Mouse (Mus musculus): ENCODE data around the gene Ldhc.
"Not testable (repeated sequence)": the region's sequence is repeated elsewhere in the genome, so short reads cannot be mapped to it uniquely, and the experiment has no call there.

The Ldhc gene

GRCm38 (mm10) chr7:46860996-46861395 is at the start of gene Ldhc:
Ldhc (plus strand) TSS chr7:46861203.
- no peak for DNase-seq

DNA sequence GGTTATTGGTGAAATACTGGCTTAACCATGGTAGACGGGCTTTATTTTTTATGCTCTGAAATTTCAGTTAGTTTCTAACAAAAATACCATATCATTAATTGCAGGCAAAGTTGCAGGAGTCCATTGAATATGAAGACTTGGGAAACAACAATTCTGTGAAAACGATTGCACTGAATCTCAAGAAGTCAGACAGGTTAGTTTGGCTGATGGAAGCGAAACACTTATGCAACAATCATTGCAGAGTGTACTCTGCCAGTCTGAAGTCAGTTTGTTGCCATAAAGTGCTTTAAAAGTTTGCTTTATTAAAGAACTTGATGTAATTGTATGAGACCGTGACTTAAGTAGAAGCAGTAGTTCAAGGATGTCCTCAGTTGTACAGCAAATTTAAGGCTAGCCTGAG is 47.0 kb upstream of the Ldhc start:
- no peak for DNase-seq

- not testable (repeated sequence) for DNase-seq
These were observed 39.9 kb upstream of the Ldhc start for GRCm38 (mm10) chr7:46820876-46821632.

DNA sequence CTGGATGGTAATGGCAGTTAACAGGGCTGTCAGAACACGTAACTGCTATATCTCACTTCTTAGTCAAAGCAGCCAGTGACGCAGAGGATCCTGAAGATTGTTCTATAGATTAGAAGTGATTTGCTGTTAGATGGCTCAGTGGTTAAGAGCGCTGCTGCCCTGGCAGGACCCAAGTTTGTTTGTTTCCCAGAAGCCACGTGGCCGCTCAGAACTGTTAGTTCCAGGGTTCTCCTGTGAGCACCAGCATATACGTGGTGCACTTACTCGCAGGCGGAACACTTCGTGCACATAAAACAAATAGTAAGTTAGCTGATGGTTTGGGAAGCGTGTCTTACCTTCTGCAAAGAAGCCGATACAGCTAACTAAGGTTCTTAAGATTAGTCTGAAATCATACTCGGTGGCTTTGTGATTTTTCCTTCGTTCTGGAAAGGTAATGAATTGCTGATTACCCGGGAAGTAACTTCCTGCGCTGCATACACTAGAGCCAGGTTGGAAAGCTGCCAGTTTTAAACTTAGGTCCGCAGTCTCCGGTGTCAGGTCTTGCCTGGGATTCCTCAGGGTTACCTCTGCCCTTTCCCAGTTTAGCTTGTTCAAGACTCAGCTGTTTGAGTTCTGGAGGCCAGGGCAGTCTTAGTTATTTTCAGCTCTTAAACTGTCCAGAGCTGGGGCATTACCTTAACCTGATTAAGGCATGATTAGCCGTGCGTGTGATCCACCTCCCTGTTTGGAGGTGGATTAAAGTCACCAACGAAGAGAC is 33.8 kb upstream of the Ldhc start:
- DNase-seq = no peak

- no peak for DNase-seq
These were observed 33.2 kb upstream of the Ldhc start for GRCm38 (mm10) chr7:46827803-46828184.

DNA sequence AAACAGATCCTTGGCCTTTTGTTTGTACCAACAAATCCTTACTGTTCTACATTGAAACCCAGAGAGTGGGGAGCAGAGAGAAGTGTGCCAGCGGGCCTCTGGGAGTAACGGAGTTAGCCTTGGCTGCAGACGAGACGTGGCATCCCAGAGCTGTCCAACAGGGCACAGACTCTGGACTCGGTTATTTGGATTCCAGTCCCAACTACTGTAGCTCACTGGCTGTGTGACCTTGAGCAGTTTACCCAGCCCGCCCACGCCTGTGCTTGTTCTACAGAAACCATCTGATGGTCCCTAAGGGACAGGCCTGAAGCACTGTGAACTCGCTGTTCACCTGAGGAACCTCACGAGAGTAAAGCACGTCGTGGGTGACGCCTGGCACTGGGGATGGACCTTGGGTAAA is 31.1 kb upstream of the Ldhc start:
- no peak for DNase-seq

- peak; percentile 71 to 79 for DNase-seq
These were observed 30.0 kb upstream of the Ldhc start for GRCm38 (mm10) chr7:46830799-46831590.

- no peak for DNase-seq
These were observed 29.3 kb upstream of the Ldhc start for GRCm38 (mm10) chr7:46831693-46832092.

- DNase-seq = not testable (repeated sequence)
These were observed 28.7 kb upstream of the Ldhc start for GRCm38 (mm10) chr7:46832112-46832810.

GRCm38 (mm10) chr7:46833266-46833665 is 27.7 kb upstream of the Ldhc start:
- DNase-seq = peak; percentile 58 to 73

GRCm38 (mm10) chr7:46833670-46834255 is 27.2 kb upstream of the Ldhc start:
- DNase-seq = no peak

GRCm38 (mm10) chr7:46834994-46835610 is 25.9 kb upstream of the Ldhc start:
- DNase-seq = no peak

GRCm38 (mm10) chr7:46836357-46836756 is 24.6 kb upstream of the Ldhc start:
- no peak for DNase-seq

DNA sequence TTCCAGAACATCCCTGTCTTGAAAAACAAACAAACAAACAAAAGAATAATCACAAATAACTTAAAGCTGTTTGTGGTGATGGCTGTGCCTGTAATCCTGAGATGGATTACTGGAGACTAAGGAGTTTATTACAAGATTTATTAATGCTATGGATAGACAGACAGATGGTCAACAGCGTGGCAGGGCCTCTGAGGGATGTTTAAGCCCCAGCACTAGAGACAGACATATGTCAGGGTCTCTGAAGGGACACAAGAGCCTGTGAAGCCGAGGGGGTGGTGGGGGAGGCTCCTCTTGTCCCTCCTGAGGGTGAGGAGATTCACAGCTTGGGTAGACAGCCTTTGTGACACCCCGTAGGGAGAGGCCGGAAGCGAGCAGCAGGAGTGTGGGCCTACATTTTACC is 23.9 kb upstream of the Ldhc start:
- no peak for DNase-seq

- peak; percentile 50 to 66 for DNase-seq
These were observed 22.8 kb upstream of the Ldhc start for GRCm38 (mm10) chr7:46838104-46838671.

DNA sequence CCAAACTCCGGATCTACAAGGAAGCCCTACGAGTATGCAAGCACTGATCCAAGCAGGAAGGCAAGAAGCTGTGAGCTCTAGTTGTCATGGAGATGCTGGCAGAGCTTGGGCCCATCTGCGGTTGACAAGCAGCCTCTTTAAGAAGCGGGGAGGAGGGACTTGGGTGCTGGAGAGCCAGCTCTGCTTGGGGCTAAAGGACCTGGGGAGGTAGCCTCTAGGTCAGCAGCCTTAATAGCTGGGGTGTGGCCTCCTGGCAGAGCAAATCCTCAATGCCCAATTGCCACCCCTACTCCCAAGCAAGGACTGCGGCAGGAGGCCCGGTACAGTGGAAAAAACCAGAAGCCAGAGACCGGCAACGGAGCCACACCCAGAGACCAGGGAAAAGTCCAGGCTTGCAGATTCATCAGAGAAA is 22.1 kb upstream of the Ldhc start:
- DNase-seq = peak; percentile 93 to 95

DNA sequence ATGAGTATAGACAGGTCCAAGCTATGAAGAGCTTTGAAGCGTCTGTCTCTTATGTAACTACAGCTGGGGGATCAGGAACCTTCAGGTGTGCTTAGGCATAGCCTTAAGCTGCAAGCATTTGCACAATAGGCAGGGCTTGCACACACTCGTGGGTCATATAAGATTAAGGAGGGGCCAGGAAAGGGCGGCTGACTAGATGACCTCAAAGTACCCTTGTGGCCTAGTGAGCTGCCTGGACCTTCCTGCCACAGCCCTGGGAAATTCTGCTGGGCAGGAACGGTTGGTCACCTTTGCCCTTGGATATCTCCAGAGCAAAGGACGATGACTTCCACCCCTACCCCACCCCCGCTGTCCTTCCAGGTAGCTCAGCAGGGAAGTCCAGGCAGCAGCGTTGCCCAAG is 21.6 kb upstream of the Ldhc start:
- DNase-seq = peak; percentile 68 to 80

- no peak for DNase-seq
These were observed 21.1 kb upstream of the Ldhc start for GRCm38 (mm10) chr7:46839861-46840260.

DNA sequence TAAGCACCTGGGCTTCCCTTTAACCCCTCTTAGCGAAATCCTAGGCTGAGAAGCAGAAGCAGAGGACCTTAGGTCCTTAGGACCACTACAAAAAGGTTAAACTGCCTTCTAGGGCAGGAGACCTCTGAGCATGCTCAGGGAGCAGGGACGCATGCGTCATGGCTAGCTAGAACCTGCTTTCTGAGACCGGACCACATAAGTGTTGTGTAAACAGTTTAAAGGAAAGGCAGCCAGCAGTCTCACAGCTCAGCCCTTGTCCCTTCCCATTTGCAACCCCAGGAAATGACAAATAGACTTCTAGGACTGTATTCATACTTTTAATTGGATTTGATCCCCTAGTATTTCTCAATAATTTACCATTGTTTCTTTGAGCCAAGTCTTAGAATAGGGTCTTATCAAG is 20.7 kb upstream of the Ldhc start:
- DNase-seq = peak; percentile 82 to 90

DNA sequence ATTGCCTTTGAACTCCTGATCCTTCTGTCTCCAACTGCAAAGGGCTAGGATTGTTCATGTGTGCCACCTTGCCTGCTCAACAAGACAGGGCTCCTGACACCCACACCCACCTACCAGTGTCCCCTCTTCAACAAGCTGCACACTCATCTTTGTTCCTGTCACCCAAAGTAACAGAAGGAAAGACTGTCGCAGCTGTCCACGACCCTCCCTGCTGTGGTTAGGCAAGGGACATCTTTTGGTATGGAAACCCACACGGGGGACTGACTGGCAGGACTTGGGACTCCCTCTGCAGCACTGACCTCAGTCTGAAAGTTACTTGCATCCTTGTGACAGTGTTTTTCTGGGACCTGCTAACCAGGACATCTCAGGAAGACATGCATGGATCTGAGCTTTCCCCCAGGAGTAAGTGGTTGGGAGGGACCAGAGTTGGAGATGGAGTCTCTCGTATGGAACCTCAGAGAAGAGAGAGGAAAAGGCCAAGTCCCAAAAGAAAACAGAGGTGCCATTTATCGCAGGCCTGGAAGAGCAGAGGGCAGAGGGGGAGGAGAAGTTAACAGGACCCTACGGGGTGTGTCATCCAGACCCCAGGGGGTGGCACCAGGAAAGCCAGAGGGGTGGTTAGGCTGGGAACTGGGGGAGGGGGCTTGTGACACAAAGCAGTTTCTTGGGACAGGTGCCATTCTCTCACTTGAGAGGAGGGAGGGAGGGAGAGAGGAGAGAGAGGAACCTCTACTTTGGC is 20.0 kb upstream of the Ldhc start, which contains the start of gene Ldha:
Gene Ldha, plus strand, starts transcription at position 689 of the 739 bp plus-strand sequence.
- DNase-seq = no peak

- DNase-seq = peak; percentile 52 to 70
These were observed 18.7 kb upstream of the Ldhc start for GRCm38 (mm10) chr7:46842278-46842677.

Measured in lung, adult 18-20 months (tissue).